Mouse (Mus musculus): Measurements from ENCODE around the gene Cpa5. TPM values are rescaled to one million over a fixed set of nuclear protein-coding genes. Genes with fewer than 3 reads are reported as not detected.

Gene Cpa5
- polyA plus RNA-seq, 1 experiment from 2014 or later, result 0.14 TPM

DNA sequence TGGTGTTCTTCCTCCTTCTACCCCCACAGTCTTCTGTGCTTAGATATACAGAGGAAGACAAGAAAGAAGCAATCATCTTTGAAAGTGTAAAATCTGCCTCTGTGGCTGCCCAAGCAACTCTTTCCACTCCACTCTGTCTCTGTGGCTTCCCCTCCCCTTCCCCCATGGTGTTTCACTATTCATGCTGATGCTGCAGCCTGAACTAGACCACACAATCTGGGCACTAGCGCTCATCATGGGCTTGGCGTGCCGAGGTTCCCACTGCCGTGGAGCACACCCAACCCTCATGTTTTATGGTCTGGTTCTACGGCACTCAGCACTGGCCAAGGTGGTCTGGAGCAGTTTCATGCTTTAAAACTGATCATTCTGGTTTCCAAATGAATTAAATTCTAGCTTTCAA is 60.9 kb downstream of the Cpa5 start:
- Histone ChIP-seq H3K27me3 (no peaks in the 10 kb centered on the region), H3K4me1 (replicated peaks) (peaks cover 83% of the 10 kb centered on the region), H3K36me3 (no peaks in the 10 kb centered on the region), H3K27ac (peak overlapping the region; percentile 76), H3K4me2 (no peak overlapping the region), H3K9ac (replicated peaks) (0 out of 2 replicates have a peak overlapping the region, but pooled peaks have one; percentile 18), H3K9me3 (no peaks in the 10 kb centered on the region), H3K4me3 (replicated peaks) (no peak overlapping the region)
- no peak for ATAC-seq (ENCODE audit: insufficient number of reproducible peaks, insufficient read depth, low FRiP score, low TSS enrichment, low read depth)
- whole genome bisulfite sequencing, result 47% methylated on average over 5 of the region's 5 CpGs

DNA sequence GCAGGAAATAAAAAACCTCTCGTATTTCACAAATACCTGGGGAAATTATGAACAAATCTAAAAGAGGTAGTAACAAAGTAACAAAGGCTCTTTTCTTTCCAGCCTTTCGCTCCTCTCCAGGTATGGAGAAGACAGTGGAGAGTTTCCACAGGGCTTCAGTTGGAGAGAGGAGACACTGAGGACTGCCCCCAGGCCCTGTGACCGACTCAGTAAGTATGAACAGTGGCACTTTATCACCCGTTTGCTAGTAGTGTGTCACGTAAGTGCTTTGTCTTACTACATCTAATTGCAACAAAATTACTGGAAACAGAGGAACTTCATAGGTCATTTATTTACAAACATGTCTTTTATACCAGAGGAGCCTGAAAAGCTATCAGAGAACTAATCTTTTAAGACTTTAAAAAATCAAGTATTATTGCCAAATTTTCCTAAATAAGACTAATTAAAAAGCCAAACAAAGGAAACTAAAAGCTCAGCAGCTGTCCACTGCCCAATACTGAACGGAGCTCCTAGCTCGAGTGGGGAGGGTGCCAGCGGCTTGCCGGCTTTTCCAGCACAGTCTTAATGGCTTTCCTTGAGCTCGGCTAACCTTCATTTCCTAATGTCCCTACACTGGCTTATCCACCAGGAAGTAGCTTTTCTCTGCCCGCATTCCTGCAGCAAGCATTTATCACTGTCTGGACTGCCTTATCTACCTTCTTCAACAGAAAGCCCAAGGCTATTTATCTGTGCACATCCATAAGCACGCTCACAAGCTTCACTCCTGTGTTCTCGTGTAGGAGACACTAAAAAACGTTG is 63.2 kb downstream of the Cpa5 start:
- Histone ChIP-seq H3K9me3 (no peaks in the 10 kb centered on the region), H3K4me3 (replicated peaks) (peak overlapping the region; percentile 14; the same call in 1 of the 2 replicates), H3K27ac (peak overlapping the region; percentile 100), H3K36me3 (no peaks in the 10 kb centered on the region), H3K4me2 (peak overlapping the region; percentile 44), H3K9ac (replicated peaks) (peak overlapping the region; percentile 44), H3K27me3 (no peaks in the 10 kb centered on the region), H3K4me1 (replicated peaks) (peaks cover 77% of the 10 kb centered on the region)
- 10% methylated on average over 14 of the region's 14 CpGs for WGBS
- ATAC-seq (ENCODE audit: insufficient number of reproducible peaks, insufficient read depth, low FRiP score, low TSS enrichment, low read depth), result no peak; the same call in 1 of the 2 replicates

DNA sequence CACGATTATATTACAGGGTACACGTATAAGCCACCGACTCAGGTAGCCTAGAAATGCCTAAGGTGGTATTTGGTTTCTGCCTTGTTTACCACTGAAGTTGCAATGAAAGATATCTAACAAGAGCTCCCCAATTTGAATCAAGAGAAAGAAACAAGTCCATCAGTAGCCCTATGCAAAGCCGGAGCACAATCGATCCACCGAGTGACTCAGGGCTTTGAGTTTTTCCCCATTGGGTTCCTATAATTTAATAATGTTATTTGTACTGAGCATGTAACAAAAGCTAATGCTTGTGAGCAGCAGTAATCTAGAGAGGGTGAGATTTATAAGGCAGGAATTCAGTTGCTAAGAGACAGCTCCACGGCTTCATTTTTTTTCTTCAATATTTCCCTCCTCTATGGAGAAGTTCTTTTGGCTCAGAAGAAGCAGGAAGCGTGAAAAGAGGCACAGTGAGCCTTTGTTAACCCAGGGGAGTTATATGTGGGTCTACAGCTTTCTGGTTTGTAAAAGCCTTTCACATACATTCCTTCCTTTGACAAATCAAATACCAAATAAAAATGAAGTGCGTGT is 64.0 kb downstream of the Cpa5 start:
- Histone ChIP-seq H3K9ac (replicated peaks) (peak overlapping the region; percentile 27; the same call in 1 of the 2 replicates), H3K4me3 (replicated peaks) (0 out of 2 replicates have a peak overlapping the region, but pooled peaks have one; percentile 9), H3K9me3 (no peaks in the 10 kb centered on the region), H3K4me1 (replicated peaks) (peaks cover 77% of the 10 kb centered on the region), H3K4me2 (peak overlapping the region; percentile 44), H3K27ac (peak overlapping the region; percentile 100), H3K27me3 (no peaks in the 10 kb centered on the region), H3K36me3 (0 out of 2 replicates have a peak, but pooled peaks cover 4% of the 10 kb centered on the region)
- ATAC-seq (ENCODE audit: insufficient number of reproducible peaks, insufficient read depth, low FRiP score, low TSS enrichment, low read depth), result peak; percentile 69; the same call in 1 of the 2 replicates
- WGBS, result 35% methylated on average over 9 of the region's 9 CpGs

GRCm38 (mm10) chr6:30675281-30675771 is 64.5 kb downstream of the Cpa5 start:
- Histone ChIP-seq H3K27ac (peak overlapping the region; percentile 100), H3K4me2 (peak overlapping the region; percentile 44), H3K4me3 (replicated peaks) (peak overlapping the region; percentile 9; the same call in 1 of the 2 replicates), H3K27me3 (no peaks in the 10 kb centered on the region), H3K4me1 (replicated peaks) (peaks cover 77% of the 10 kb centered on the region), H3K9me3 (no peaks in the 10 kb centered on the region), H3K36me3 (0 out of 2 replicates have a peak, but pooled peaks cover 4% of the 10 kb centered on the region), H3K9ac (replicated peaks) (peak overlapping the region; percentile 58)
- ATAC-seq (ENCODE audit: insufficient number of reproducible peaks, insufficient read depth, low FRiP score, low TSS enrichment, low read depth), result peak; percentile 33
- 9% methylated on average over 11 of the region's 11 CpGs for WGBS

DNA sequence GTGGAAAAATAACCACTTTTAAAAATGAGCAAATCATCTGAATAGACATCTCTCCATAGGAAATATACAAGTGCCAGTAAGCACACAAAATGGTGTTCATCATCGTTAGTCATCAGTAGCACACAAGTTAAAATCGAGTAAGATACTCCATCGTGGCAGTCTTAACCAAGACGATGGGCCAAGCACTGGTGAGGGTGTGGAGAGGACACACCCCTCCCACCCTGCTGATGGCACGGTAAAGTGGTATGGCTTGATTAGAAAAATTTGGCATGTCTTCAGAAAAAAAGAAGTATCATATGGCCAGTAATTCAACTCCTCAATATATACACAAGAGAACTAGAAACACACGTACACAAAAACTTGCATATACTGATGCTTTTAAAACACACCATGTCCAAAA is 65.7 kb downstream of the Cpa5 start:
- WGBS, result 81% methylated on average over 6 of the region's 6 CpGs
- no peak overlapping the region for H3K27ac ChIP-seq
- H3K27me3 ChIP-seq, result no peaks in the 10 kb centered on the region
- no peak overlapping the region for H3K4me3 ChIP-seq (replicated peaks)
- H3K9ac ChIP-seq (replicated peaks), result no peak overlapping the region
- no peaks in the 10 kb centered on the region for H3K9me3 ChIP-seq
- 0 out of 2 replicates have a peak, but pooled peaks cover 4% of the 10 kb centered on the region for H3K36me3 ChIP-seq
- ATAC-seq (ENCODE audit: insufficient number of reproducible peaks, insufficient read depth, low FRiP score, low TSS enrichment, low read depth), result no peak
- peaks cover 80% of the 10 kb centered on the region for H3K4me1 ChIP-seq (replicated peaks)
- H3K4me2 ChIP-seq, result no peak overlapping the region

DNA sequence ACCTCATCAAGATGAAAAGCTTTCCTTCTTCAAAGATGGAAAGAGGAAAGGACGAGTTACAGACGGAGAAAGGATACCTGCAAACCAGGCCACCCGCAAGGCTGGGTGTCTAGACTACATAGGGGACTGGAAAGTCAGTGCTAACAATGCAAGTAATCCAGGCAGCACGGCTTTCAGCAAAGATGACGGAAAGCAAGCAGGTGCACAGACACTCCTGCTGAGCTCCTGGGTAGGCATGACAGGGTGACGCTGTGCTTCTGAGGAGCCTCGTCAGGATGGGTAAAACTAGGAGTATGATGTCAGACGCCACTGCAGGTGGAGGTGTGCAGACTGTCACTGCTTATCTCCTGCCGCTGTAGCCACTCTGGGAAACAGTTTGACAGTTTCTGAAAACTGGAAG is 66.8 kb downstream of the Cpa5 start:
- no peak for ATAC-seq (ENCODE audit: insufficient number of reproducible peaks, insufficient read depth, low FRiP score, low TSS enrichment, low read depth)
- no peak overlapping the region for H3K9ac ChIP-seq (replicated peaks)
- peaks cover 80% of the 10 kb centered on the region for H3K4me1 ChIP-seq (replicated peaks)
- H3K4me2 ChIP-seq, result no peak overlapping the region
- H3K27ac ChIP-seq, result peak overlapping the region; percentile 50
- no peaks in the 10 kb centered on the region for H3K9me3 ChIP-seq
- 0 out of 2 replicates have a peak, but pooled peaks cover 4% of the 10 kb centered on the region for H3K36me3 ChIP-seq
- no peak overlapping the region for H3K4me3 ChIP-seq (replicated peaks)
- H3K27me3 ChIP-seq, result no peaks in the 10 kb centered on the region
- 79% methylated on average over 9 of the region's 9 CpGs for WGBS

GRCm38 (mm10) chr6:30678482-30678881 is 67.7 kb downstream of the Cpa5 start:
- H3K4me2 ChIP-seq, result no peak overlapping the region
- no peaks in the 10 kb centered on the region for H3K9me3 ChIP-seq
- peak overlapping the region; percentile 51 for H3K27ac ChIP-seq
- 0 out of 2 replicates have a peak, but pooled peaks cover 4% of the 10 kb centered on the region for H3K36me3 ChIP-seq
- ATAC-seq (ENCODE audit: insufficient number of reproducible peaks, insufficient read depth, low FRiP score, low TSS enrichment, low read depth), result no peak
- H3K4me3 ChIP-seq (replicated peaks), result no peak overlapping the region
- peaks cover 80% of the 10 kb centered on the region for H3K4me1 ChIP-seq (replicated peaks)
- H3K27me3 ChIP-seq, result no peaks in the 10 kb centered on the region
- whole genome bisulfite sequencing, result 84% methylated on average over 6 of the region's 6 CpGs
- H3K9ac ChIP-seq (replicated peaks), result no peak overlapping the region

GRCm38 (mm10) chr6:30679567-30679966 is 68.8 kb downstream of the Cpa5 start:
- Histone ChIP-seq H3K9me3 (no peaks in the 10 kb centered on the region), H3K36me3 (0 out of 2 replicates have a peak, but pooled peaks cover 4% of the 10 kb centered on the region), H3K4me2 (no peak overlapping the region), H3K27ac (peak overlapping the region; percentile 82), H3K27me3 (no peaks in the 10 kb centered on the region), H3K9ac (replicated peaks) (no peak overlapping the region), H3K4me3 (replicated peaks) (no peak overlapping the region), H3K4me1 (replicated peaks) (peaks cover 69% of the 10 kb centered on the region)
- ATAC-seq (ENCODE audit: insufficient number of reproducible peaks, insufficient read depth, low FRiP score, low TSS enrichment, low read depth), result no peak
- WGBS, result 63% methylated on average over 5 of the region's 5 CpGs

DNA sequence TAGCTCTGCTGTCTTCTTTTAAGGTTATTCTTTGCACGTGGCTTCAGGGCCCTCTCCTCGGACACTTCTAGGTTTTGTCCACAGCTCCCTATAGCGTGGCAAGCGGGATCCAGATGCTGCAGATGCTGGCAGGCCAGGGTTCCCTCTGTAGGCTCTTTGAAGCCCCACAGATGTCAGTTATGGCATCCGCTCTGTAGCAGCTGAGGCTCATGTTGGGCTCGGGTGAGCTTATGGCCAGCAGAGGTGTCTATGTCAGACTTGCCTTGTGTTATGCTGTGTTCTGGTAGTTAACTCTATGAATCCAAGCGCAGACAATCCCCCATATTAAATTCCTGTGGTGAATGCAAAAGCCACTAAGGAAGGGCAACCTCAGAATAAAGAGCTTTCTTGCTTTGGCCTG is 69.6 kb downstream of the Cpa5 start:
- Histone ChIP-seq H3K27ac (peak overlapping the region; percentile 82), H3K4me2 (no peak overlapping the region), H3K4me3 (replicated peaks) (no peak overlapping the region), H3K27me3 (no peaks in the 10 kb centered on the region), H3K4me1 (replicated peaks) (peaks cover 60% of the 10 kb centered on the region), H3K36me3 (0 out of 2 replicates have a peak, but pooled peaks cover 4% of the 10 kb centered on the region), H3K9ac (replicated peaks) (no peak overlapping the region), H3K9me3 (no peaks in the 10 kb centered on the region)
- WGBS, result 41% methylated on average over 7 of the region's 7 CpGs
- no peak for ATAC-seq (ENCODE audit: insufficient number of reproducible peaks, insufficient read depth, low FRiP score, low TSS enrichment, low read depth)
